Mouse (Mus musculus) CH12.LX (cell line): Measurements from ENCODE around the gene Spata1.
A peak's percentile ranks its signal among the peaks of the same experiment; 100 is the strongest.

Experiments
- CTCF ChIP-seq, 2 experiments: IDR thresholded peaks in 1 of 2; conservative IDR thresholded peaks in 1 of 2; 2 replicates each; pipeline ENCODE4 v1.5.1; 2011 to 2012; ENCODE audit warnings: low read depth in 2 of 2, low read length in 2 of 2, improper control_type of control experiment in 1 of 2, inconsistent platforms in 1 of 2, mild to moderate bottlenecking in 1 of 2, moderate library complexity in 1 of 2
- EP300 ChIP-seq: IDR thresholded peaks from 2 replicates; pipeline ENCODE4 v1.6.1; 2011; ENCODE audit warnings: low read length, improper control_type of control experiment
- POLR2A ChIP-seq: IDR thresholded peaks from 2 replicates; pipeline ENCODE4 v1.6.1; 2011; ENCODE audit warnings: low read depth, mild to moderate bottlenecking, improper control_type of control experiment, low read length
- RAD21 ChIP-seq: IDR thresholded peaks from 2 replicates; pipeline ENCODE4 v1.6.1; 2011; ENCODE audit warnings: low read depth, mild to moderate bottlenecking, low read length, improper control_type of control experiment, moderate library complexity

- TF ChIP-seq CTCF (conservative IDR thresholded peaks at IDR 0.05 in 1 of 2, IDR thresholded peaks at IDR 0.05 in 1 of 2; ENCODE audit: low read depth in 2 of 2, low read length in 2 of 2) (no peak), POLR2A (no peak), EP300 (peak; percentile 21; the same call in 1 of the 2 replicates), RAD21 (no peak)
Observed at GRCm38 (mm10) chr3:146474428-146474827, 25.1 kb downstream of the Spata1 start.
